Mouse (Mus musculus): ENCODE measurements around the gene Mdm4. TPM values are rescaled to one million over a fixed set of nuclear protein-coding genes. Genes with fewer than 3 reads are reported as not detected.
"Not testable (repeated sequence)": the region's sequence is repeated elsewhere in the genome, so short reads cannot be mapped to it uniquely, and the experiment has no call there.

Mdm4 gene
- total RNA-seq, 2 experiments from 2014 or later: 77.9 to 92.5 TPM

GRCm38 (mm10) chr1:133054326-133054725, 24.0 kb upstream of the Mdm4 start:
- no peak for ATAC-seq (replicated peaks; ENCODE audit: poor library complexity, severe bottlenecking)

DNA sequence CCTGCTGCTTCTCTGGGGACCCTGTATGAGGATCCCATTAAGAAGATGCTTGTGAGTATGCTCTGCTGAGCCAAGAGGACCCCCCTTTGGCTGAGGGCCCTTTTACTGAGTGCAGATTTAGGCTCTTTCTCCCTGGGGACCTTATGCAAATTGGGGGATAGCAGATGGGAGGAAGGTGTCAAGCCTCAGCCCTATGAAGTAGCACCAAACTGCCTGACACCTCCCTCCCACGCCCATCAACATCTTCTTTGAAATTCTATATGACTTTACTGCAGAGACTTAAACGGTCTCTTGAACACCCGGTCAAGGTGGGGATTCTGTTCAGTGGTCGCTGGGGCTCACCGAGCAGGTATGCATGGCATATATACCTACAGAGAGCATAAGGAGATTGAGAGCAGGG, 22.7 kb upstream of the Mdm4 start:
- ATAC-seq (replicated peaks; ENCODE audit: poor library complexity, severe bottlenecking): no peak

- ATAC-seq (replicated peaks; ENCODE audit: poor library complexity, severe bottlenecking): no peak
Observed at GRCm38 (mm10) chr1:133051829-133052228, 21.5 kb upstream of the Mdm4 start.

DNA sequence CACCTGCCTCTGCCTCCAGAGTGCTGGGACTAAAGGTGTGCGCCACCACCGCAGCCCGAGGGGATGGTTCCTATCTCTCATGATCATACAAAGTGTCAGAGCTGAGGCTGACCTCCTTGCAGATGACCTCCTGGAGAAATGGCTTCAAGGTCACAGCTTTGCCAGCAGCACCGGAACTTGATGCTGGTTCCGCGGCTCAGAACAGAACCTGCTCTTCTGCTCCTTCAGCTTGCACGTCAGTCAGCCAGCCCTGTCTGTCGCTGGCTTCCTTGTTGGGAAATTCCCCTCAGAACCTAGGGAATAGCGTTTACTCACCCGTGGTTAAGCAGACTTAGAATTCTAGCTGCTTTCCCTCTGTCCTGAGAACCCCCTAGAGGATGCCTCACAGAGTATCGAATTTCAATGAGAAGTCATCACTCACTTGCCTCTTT, 19.7 kb upstream of the Mdm4 start:
- no peak for ATAC-seq (replicated peaks; ENCODE audit: poor library complexity, severe bottlenecking)

DNA sequence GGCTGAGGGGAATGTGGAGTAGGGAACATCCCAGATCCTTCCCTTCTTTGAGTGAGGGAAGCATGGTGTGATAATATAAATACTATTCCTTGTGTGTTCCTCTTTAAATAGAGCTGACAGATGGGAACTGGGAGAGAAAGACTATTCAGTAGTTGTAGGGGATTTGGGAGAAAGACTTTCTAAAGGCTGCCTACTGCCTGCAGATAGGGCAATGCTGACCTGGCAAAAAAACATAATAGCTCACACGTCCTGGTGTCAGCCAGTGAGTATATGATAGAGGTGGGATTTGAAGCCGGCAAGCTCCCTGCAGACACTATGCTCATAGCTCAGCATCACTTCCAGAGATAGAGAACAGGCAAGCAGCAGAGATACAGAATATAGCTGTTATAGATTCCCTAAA, 18.3 kb upstream of the Mdm4 start:
- no peak for ATAC-seq (replicated peaks; ENCODE audit: poor library complexity, severe bottlenecking)

- ATAC-seq (replicated peaks; ENCODE audit: poor library complexity, severe bottlenecking): no peak
Observed at GRCm38 (mm10) chr1:133047575-133047974, 17.2 kb upstream of the Mdm4 start.

GRCm38 (mm10) chr1:133046441-133046931, 16.1 kb upstream of the Mdm4 start:
- peak; percentile 45 for ATAC-seq (replicated peaks; ENCODE audit: poor library complexity, severe bottlenecking)

- peak; percentile 85 for ATAC-seq (replicated peaks; ENCODE audit: poor library complexity, severe bottlenecking)
Observed at GRCm38 (mm10) chr1:133045861-133046440, 15.6 kb upstream of the Mdm4 start.

DNA sequence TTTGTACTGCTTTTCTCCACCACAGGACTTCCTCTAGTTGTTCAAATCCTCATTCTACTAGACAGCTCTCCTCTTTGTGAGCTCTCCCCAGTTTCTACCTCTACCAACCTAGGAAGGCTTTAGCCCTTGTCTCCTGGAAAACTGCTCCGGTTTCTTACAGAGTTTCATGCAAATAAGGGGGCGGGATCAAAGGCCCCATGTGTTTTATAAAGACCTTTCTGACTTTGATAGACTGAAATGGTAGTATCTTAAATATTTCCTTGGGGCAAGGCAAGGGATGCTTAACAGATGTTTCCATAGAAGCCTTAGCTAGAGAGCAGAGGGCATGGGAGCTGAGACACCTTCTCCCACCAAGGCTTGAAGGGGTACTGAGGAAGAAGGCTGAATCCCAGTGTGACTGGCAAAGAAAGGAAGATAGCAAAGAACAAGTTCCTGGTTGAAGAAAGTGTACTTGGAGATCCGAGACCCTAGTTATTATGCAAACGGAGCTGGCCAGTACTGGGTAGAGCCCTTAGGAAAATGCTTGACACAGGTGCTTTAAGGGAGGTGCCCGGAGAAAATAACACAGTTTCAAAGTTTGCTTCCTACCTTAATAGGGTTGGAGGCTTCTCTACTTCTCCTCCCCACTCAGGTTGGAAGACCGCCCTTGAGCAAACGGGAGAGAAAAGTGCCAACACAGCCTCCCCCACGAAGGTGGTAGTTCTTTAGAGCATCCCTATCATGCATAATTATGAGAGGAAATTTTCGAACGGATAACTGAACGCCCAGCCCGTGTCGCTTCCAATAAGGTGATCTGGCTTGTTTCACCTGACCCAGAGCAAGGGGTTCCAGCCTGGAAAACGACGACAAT, 14.9 kb upstream of the Mdm4 start, which contains the start of gene Pik3c2b:
Gene Pik3c2b (plus strand): TSS at position 657 of the 850 bp plus-strand sequence.
- no peak for ATAC-seq (replicated peaks; ENCODE audit: poor library complexity, severe bottlenecking)

- peak; percentile 79 for ATAC-seq (replicated peaks; ENCODE audit: poor library complexity, severe bottlenecking)
Observed at GRCm38 (mm10) chr1:133039505-133039949, 9.2 kb upstream of the Mdm4 start.

GRCm38 (mm10) chr1:133034682-133035081, 4.3 kb upstream of the Mdm4 start:
- ATAC-seq (replicated peaks; ENCODE audit: poor library complexity, severe bottlenecking): not testable (repeated sequence)

GRCm38 (mm10) chr1:133034091-133034460, 3.7 kb upstream of the Mdm4 start:
- ATAC-seq (replicated peaks; ENCODE audit: poor library complexity, severe bottlenecking): peak; percentile 56

GRCm38 (mm10) chr1:133033316-133034090, 3.1 kb upstream of the Mdm4 start:
- ATAC-seq (replicated peaks; ENCODE audit: poor library complexity, severe bottlenecking): peak; percentile 65

DNA sequence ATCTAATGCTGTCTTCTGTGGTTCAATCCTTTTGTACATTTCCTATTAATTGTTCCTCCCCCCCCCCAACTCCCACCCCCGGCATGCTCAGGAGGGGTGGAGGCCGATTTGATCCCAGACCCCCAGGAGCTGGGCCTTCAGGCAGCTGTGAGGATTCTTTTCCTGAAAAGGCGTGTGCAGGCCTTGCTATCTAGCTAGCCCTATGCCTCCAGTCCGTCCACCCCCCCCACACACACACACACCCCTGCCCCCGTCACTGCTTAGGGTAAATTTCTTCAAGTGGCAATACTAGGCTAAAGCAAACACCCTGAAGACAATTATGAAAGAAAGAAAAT, 2.6 kb upstream of the Mdm4 start:
- ATAC-seq (replicated peaks; ENCODE audit: poor library complexity, severe bottlenecking): peak; percentile 7; the same call in 1 of the 2 replicates

DNA sequence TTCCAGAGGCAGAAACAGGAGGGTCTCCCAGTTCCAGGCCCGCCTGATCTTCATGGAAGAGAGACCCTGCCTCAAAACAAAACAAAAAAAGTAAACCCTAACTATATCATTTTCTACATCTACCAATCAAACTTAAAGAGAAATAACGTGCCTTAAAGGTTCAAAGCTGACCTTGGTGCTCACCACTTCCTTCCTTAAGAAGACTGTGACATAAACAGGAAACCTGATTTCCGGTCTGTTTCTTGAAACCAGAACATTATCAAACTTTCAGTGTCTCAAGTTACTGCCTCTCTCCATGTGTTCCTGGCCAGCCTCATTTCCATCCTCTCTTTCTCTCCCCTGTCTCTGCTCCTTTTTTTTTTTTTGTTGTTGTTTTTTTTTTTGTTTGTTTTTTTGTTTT, 617 bp downstream of the Mdm4 start:
- peak; percentile 26; the same call in 1 of the 2 replicates for ATAC-seq (replicated peaks; ENCODE audit: poor library complexity, severe bottlenecking)

GRCm38 (mm10) chr1:133027980-133028379, 2.4 kb downstream of the Mdm4 start:
- no peak for ATAC-seq (replicated peaks; ENCODE audit: poor library complexity, severe bottlenecking)

- ATAC-seq (replicated peaks; ENCODE audit: poor library complexity, severe bottlenecking): no peak
Observed at GRCm38 (mm10) chr1:133027126-133027525, 3.2 kb downstream of the Mdm4 start.

DNA sequence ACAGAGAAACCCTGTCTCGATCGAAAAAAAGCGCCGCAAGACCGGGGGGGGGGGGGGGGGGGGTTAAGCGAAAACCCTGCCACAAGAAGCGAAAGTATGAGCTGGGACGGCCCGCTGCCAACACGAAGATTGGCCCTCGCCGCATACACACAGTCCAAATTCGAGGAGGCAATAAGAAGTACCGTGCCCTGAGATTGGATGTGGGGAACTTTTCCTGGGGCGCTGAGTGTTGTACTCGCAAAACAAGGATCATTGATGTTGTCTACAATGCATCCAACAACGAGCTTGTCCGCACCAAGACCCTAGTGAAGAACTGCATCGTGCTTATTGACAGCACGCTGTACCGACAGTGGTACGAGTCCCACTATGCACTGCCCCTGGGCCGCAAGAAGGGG, 4.6 kb downstream of the Mdm4 start:
- ATAC-seq (replicated peaks; ENCODE audit: poor library complexity, severe bottlenecking): not testable (repeated sequence)

GRCm38 (mm10) chr1:133025051-133025795, 5.1 kb downstream of the Mdm4 start:
- ATAC-seq (replicated peaks; ENCODE audit: poor library complexity, severe bottlenecking): peak; percentile 97

DNA sequence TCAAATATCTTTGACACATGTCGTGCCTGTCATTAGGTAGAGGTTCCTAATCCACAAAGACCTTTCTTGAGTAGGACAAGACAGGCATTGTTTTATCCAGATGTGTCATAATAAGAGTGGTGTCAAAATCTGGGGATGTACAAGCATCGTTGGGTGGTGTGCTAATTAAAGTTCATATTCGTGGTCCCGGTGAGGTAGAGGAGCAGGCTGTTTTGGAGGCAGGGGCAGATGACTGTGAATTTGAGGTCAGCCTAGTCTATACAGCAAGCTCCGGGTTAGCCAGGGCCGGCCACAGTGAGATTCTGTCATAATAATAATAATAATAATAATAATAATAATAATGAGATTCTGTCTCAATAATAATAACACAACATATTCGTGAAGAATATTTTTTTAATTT, 5.9 kb downstream of the Mdm4 start:
- no peak for ATAC-seq (replicated peaks; ENCODE audit: poor library complexity, severe bottlenecking)
